Mouse (Mus musculus): Measurements from ENCODE around the gene Eri2. TPM values are rescaled to one million over a fixed set of nuclear protein-coding genes. Genes with fewer than 3 reads are reported as not detected.

Eri2 gene
- polyA plus RNA-seq, 2 experiments = 4.3 to 13.2 TPM

DNA sequence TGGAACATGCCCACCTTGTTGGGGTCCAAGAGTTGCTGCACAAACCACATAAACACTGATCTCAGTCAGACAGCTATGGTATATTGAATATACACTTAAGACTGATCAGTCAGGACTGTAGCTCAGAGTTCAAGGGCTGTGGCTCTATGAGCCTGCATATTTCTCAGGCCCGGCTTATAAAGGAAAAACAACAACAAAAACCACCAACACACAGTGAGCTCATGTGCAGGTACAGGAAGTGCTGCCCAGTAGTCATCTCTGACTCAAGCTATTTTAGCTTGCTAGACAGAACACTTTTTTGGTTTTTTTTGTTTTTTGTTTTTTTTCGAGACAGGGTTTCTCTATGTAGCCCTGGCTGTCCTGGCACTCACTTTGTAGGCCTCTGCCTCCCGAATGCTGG is 14.9 kb upstream of the Eri2 start:
- DNase-seq (ENCODE audit: low read depth in 3 of 3, low spot score in 3 of 3) (no peak), ATAC-seq (ENCODE audit: insufficient read depth) (no peak)
- peaks cover 3% of the 10 kb centered on the region for H3K36me3 ChIP-seq (replicated peaks; ENCODE audit: control insufficient read depth, insufficient read depth, low read depth)
- no peak overlapping the region for H3K4me2 ChIP-seq (ENCODE audit: low read depth)
- 74% methylated on average over 3 of the region's 3 CpGs for WGBS (ENCODE audit: insufficient replicate concordance)
- H3K4me3 ChIP-seq (ENCODE audit: insufficient read depth in 1 of 2, low read depth in 2 of 2, low read length in 2 of 2) = no peak overlapping the region
- no peak overlapping the region for H3K27ac ChIP-seq
- no peaks in the 10 kb centered on the region for H3K4me1 ChIP-seq (replicated peaks; ENCODE audit: control insufficient read depth in 2 of 2, insufficient read depth in 2 of 2, low read length in 1 of 2)
- no peak for TF ChIP-seq EP300 (IDR thresholded peaks at IDR 0.05; ENCODE audit: low read depth)
- TF ChIP-seq CTCF (IDR thresholded peaks at IDR 0.05; ENCODE audit: low read depth) = no peak
- no peaks in the 10 kb centered on the region for H3K9me3 ChIP-seq (ENCODE audit: control insufficient read depth, low read length)
- H3K27me3 ChIP-seq (ENCODE audit: control insufficient read depth, insufficient read depth, low read length) = no peaks in the 10 kb centered on the region
- H3K9ac ChIP-seq (replicated peaks) = no peak overlapping the region

DNA sequence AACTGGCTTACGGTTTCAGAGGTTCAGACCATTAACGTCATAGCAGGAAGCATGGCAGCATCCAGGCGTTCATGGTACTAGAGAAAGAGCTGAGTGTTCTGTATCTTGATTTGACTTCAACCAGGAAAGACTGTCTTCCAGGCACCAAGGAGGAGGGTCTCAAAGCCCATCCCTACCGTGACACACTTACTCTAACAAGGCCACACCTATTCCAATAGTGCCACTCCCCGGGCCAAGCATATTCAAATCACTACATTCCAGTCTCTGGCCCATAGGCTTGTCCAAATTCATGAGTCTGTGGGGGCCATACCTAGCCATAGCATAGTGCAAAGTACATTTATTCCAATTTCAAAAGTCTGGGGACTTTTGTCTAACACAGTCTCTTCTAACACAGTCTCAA is 13.5 kb upstream of the Eri2 start:
- no peaks in the 10 kb centered on the region for H3K4me1 ChIP-seq (replicated peaks; ENCODE audit: control insufficient read depth in 2 of 2, insufficient read depth in 2 of 2, low read length in 1 of 2)
- no peaks in the 10 kb centered on the region for H3K9me3 ChIP-seq (ENCODE audit: control insufficient read depth, low read length)
- H3K4me2 ChIP-seq (ENCODE audit: low read depth) = no peak overlapping the region
- WGBS (ENCODE audit: insufficient replicate concordance) = 73% methylated on average over 5 of the region's 5 CpGs
- H3K36me3 ChIP-seq (replicated peaks; ENCODE audit: control insufficient read depth, insufficient read depth, low read depth) = peaks cover 3% of the 10 kb centered on the region
- no peak overlapping the region for H3K4me3 ChIP-seq (ENCODE audit: insufficient read depth in 1 of 2, low read depth in 2 of 2, low read length in 2 of 2)
- no peak for ATAC-seq (ENCODE audit: insufficient read depth)
- TF ChIP-seq CTCF (IDR thresholded peaks at IDR 0.05; ENCODE audit: low read depth) = no peak
- TF ChIP-seq EP300 (IDR thresholded peaks at IDR 0.05; ENCODE audit: low read depth) = no peak
- H3K27me3 ChIP-seq (ENCODE audit: control insufficient read depth, insufficient read depth, low read length) = no peaks in the 10 kb centered on the region
- no peak overlapping the region for H3K9ac ChIP-seq (replicated peaks)
- no peak for DNase-seq (ENCODE audit: low read depth in 3 of 3, low spot score in 3 of 3)
- H3K27ac ChIP-seq = no peak overlapping the region

DNA sequence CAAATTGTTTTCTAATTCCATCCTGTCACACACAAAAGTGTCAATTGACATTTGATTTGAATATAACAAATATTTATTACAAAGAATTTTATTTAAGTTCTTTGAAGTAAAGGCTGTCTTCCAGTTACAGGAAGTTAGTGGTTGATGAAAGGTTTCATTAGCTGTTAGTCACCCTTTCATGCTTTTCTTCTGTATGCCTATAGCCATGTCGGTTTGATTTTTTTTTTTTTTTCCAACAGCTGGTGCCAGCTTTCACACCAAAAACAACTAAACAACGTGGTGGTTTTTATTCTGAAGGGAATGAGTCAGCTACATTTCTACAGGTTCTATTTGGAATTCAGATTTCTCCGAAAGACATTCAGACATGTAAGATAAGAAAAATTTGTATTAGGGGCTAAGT is 7.1 kb upstream of the Eri2 start:
- H3K4me1 ChIP-seq (replicated peaks; ENCODE audit: control insufficient read depth in 2 of 2, insufficient read depth in 2 of 2, low read length in 1 of 2) = no peaks in the 10 kb centered on the region
- no peak overlapping the region for H3K27ac ChIP-seq
- H3K4me2 ChIP-seq (ENCODE audit: low read depth) = no peak overlapping the region
- DNase-seq (ENCODE audit: low read depth in 3 of 3, low spot score in 3 of 3) (no peak), ATAC-seq (ENCODE audit: insufficient read depth) (no peak)
- no peaks in the 10 kb centered on the region for H3K27me3 ChIP-seq (ENCODE audit: control insufficient read depth, insufficient read depth, low read length)
- no peak overlapping the region for H3K4me3 ChIP-seq (ENCODE audit: insufficient read depth in 1 of 2, low read depth in 2 of 2, low read length in 2 of 2)
- H3K36me3 ChIP-seq (replicated peaks; ENCODE audit: control insufficient read depth, insufficient read depth, low read depth) = no peaks in the 10 kb centered on the region
- WGBS (ENCODE audit: insufficient replicate concordance) = 67% methylated on average over 3 of the region's 3 CpGs
- H3K9ac ChIP-seq (replicated peaks) = no peak overlapping the region
- no peak for TF ChIP-seq EP300 (IDR thresholded peaks at IDR 0.05; ENCODE audit: low read depth)
- no peak for TF ChIP-seq CTCF (IDR thresholded peaks at IDR 0.05; ENCODE audit: low read depth)
- H3K9me3 ChIP-seq (ENCODE audit: control insufficient read depth, low read length) = no peaks in the 10 kb centered on the region

DNA sequence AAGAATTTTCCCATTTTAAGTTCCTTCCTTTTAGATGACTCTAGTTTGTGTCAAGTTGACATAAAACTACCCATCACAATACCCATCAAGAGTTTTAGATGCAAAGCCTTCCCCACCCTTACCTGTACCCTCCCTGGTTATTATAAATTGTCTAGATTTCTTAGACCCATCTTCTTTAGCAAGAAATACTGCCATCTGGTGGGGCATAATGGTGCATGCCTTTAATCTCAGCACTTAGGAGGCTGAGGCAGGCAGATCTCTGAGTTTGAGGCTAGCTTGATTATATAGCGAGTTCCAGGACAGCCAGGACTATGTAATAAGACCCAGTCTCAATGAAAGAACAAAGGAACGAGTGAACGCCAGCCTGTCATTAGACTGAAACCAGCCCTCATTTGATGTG is 6.6 kb upstream of the Eri2 start:
- Histone ChIP-seq H3K36me3 (replicated peaks; ENCODE audit: control insufficient read depth, insufficient read depth, low read depth) (no peaks in the 10 kb centered on the region), H3K4me2 (ENCODE audit: low read depth) (no peak overlapping the region), H3K9ac (replicated peaks) (no peak overlapping the region), H3K27me3 (ENCODE audit: control insufficient read depth, insufficient read depth, low read length) (no peaks in the 10 kb centered on the region), H3K9me3 (ENCODE audit: control insufficient read depth, low read length) (no peaks in the 10 kb centered on the region), H3K4me3 (ENCODE audit: insufficient read depth in 1 of 2, low read depth in 2 of 2, low read length in 2 of 2) (no peak overlapping the region), H3K4me1 (replicated peaks; ENCODE audit: control insufficient read depth in 2 of 2, insufficient read depth in 2 of 2, low read length in 1 of 2) (no peaks in the 10 kb centered on the region), H3K27ac (no peak overlapping the region)
- ATAC-seq (ENCODE audit: insufficient read depth) (no peak), DNase-seq (ENCODE audit: low read depth in 3 of 3, low spot score in 3 of 3) (no peak)
- peak; percentile 48; the same call in 1 of the 2 replicates for TF ChIP-seq CTCF (IDR thresholded peaks at IDR 0.05; ENCODE audit: low read depth)
- no peak for TF ChIP-seq EP300 (IDR thresholded peaks at IDR 0.05; ENCODE audit: low read depth)
- 84% methylated on average over 3 of the region's 3 CpGs for WGBS (ENCODE audit: insufficient replicate concordance)

DNA sequence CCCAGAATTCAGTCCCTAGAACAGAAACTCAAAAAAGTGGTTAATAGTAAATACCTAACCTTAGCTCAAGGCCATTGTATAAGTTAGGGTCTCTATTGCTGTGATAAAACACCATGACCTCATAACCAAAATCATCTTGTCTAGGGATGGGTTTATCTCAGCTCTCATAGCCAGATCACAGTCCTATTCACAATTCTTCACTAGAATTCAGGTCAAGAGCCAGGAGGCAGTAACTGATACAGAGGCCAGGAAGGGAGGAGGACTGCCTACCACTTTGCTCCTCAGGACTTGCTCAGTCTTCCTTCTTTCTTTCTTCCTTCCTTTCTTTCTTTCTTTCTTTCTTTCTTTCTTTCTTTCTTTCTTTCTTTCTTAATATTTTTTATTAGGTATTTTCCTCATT is 1.5 kb upstream of the Eri2 start:
- Histone ChIP-seq H3K4me1 (replicated peaks; ENCODE audit: control insufficient read depth in 2 of 2, insufficient read depth in 2 of 2, low read length in 1 of 2) (peaks cover 0 to 8% of the 10 kb centered on the region in 2 experiments; a peak in 2 of 4 replicates), H3K36me3 (replicated peaks; ENCODE audit: control insufficient read depth, insufficient read depth, low read depth) (peaks cover 5% of the 10 kb centered on the region), H3K27me3 (ENCODE audit: control insufficient read depth, insufficient read depth, low read length) (no peaks in the 10 kb centered on the region), H3K9ac (replicated peaks) (no peak overlapping the region; the same call in 1 of the 2 replicates), H3K9me3 (ENCODE audit: control insufficient read depth, low read length) (no peaks in the 10 kb centered on the region), H3K27ac (no peak overlapping the region), H3K4me2 (ENCODE audit: low read depth) (peak overlapping the region; percentile 90), H3K4me3 (ENCODE audit: insufficient read depth in 1 of 2, low read depth in 2 of 2, low read length in 2 of 2) (peak overlapping the region; percentile 40 to 98; a peak in 2 of 4 replicates)
- ATAC-seq (ENCODE audit: insufficient read depth) (peak; percentile 39; the same call in 1 of the 2 replicates), DNase-seq (ENCODE audit: low read depth in 3 of 3, low spot score in 3 of 3) (peak; percentile 24 to 44 (median 39))
- TF ChIP-seq EP300 (IDR thresholded peaks at IDR 0.05; ENCODE audit: low read depth) (0 out of 2 replicates have a peak, but pooled peaks have one; percentile 15), CTCF (IDR thresholded peaks at IDR 0.05; ENCODE audit: low read depth) (no peak)
